Mouse (Mus musculus): ENCODE results near the gene Fuom.

DNA sequence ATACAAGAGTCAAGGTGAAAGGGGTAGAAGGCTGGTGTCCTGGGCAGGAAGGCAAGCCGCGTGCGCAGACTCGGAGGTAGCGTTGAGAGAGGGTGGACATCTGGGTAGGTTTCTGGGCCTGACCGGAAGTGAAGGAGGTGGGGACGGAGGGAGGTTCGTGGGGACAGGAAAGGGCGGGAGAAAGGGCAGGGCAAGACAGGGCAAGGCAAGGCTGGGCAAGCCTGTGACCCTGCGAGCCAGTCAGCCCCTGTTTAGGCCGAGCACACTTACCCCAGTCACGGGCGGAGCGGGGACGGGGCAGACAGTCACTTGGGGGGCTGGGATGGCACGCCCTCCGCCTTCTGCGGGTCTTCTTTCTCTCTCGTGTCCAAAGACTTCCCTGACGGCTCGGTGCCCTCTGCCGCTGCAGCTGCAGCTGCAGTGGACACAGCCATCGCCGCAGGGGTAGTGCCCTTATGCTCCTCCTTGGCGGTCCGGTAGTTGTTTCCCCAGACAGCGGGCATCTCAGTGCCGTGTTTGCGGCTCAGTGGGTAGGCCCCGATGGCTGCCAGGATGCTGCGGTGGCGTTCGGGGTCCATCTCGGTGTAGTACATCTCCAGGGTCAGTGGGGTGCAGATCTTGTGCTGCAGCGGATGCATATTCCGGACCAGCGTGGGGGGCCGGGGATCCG, 32.1 kb downstream of the Fuom start:
- TF ChIP-seq CTCF (IDR thresholded peaks at IDR 0.05; ENCODE audit: insufficient read depth, low read depth, low read length) (no peak), POLR2A (IDR thresholded peaks at IDR 0.05; ENCODE audit: insufficient read depth, low read depth, low read length) (no peak)

All from olfactory bulb, adult 2 months (tissue).